Mouse (Mus musculus): Measurements from ENCODE around the gene Sema4b.

GRCm38 (mm10) chr7:80186021-80186420 lies 620 bp upstream of the Sema4b start:
- TF ChIP-seq POLR2A (IDR thresholded peaks at IDR 0.05; ENCODE audit: borderline replicate concordance, control insufficient read depth, low read depth, low read length): no peak
- TF ChIP-seq CTCF (IDR thresholded peaks at IDR 0.05; ENCODE audit: control insufficient read depth, insufficient read depth, low read length): no peak
